Mouse (Mus musculus): ENCODE results near the gene Kcnh1. TPM values are rescaled to one million over a fixed set of nuclear protein-coding genes. Genes with fewer than 3 reads are reported as not detected.

Gene Kcnh1
- polyA plus RNA-seq, 1 experiment from 2014 or later = 0.20 TPM

GRCm38 (mm10) chr1:192416241-192416821, 225.8 kb downstream of the Kcnh1 start:
- no peaks in the 10 kb centered on the region for H3K9me3 ChIP-seq (ENCODE audit: control insufficient read depth, low read length)

GRCm38 (mm10) chr1:192419176-192419575, 228.6 kb downstream of the Kcnh1 start:
- Histone ChIP-seq H3K27ac (replicated peaks in 1 of 2; ENCODE audit: control insufficient read depth in 1 of 2, insufficient read depth in 1 of 2, low read depth in 2 of 2, low read length in 2 of 2) (no peak overlapping the region), H3K9me3 (ENCODE audit: control insufficient read depth, low read length) (no peaks in the 10 kb centered on the region), H3K4me1 (ENCODE audit: control insufficient read depth in 2 of 2, insufficient read depth in 2 of 2, low read length in 2 of 2) (no peaks in the 10 kb centered on the region), H3K9ac (ENCODE audit: low read length) (no peak overlapping the region), H3K27me3 (ENCODE audit: control insufficient read depth, insufficient read depth, low read length) (no peaks in the 10 kb centered on the region), H3K4me2 (ENCODE audit: low read length) (no peak overlapping the region), H3K4me3 (ENCODE audit: control insufficient read depth in 1 of 2, insufficient read depth in 1 of 2, low read depth in 1 of 2, low read length in 2 of 2) (no peak overlapping the region), H3K36me3 (ENCODE audit: control insufficient read depth, insufficient read depth, low read length) (no peaks in the 10 kb centered on the region)
- ATAC-seq (ENCODE audit: insufficient number of reproducible peaks, insufficient read depth, low FRiP score, low read depth) = no peak
- 71% methylated on average over 5 of the region's 5 CpGs for WGBS

More at GRCm38 (mm10) chr1:192416241-192416821, 225.8 kb downstream of the Kcnh1 start:
- WGBS = 71% methylated on average over 9 of the region's 9 CpGs
- Histone ChIP-seq H3K27ac (replicated peaks in 1 of 2; ENCODE audit: control insufficient read depth in 1 of 2, insufficient read depth in 1 of 2, low read depth in 2 of 2, low read length in 2 of 2) (no peak overlapping the region), H3K36me3 (ENCODE audit: control insufficient read depth, insufficient read depth, low read length) (no peaks in the 10 kb centered on the region), H3K9ac (ENCODE audit: low read length) (no peak overlapping the region), H3K4me2 (ENCODE audit: low read length) (no peak overlapping the region), H3K4me1 (ENCODE audit: control insufficient read depth in 2 of 2, insufficient read depth in 2 of 2, low read length in 2 of 2) (no peaks in the 10 kb centered on the region), H3K27me3 (ENCODE audit: control insufficient read depth, insufficient read depth, low read length) (no peaks in the 10 kb centered on the region), H3K4me3 (ENCODE audit: control insufficient read depth in 1 of 2, insufficient read depth in 1 of 2, low read depth in 1 of 2, low read length in 2 of 2) (no peak overlapping the region)
- ATAC-seq (ENCODE audit: insufficient number of reproducible peaks, insufficient read depth, low FRiP score, low read depth) = no peak

GRCm38 (mm10) chr1:192421377-192422166, 231.0 kb downstream of the Kcnh1 start:
- Histone ChIP-seq H3K36me3 (ENCODE audit: control insufficient read depth, insufficient read depth, low read length) (no peaks in the 10 kb centered on the region), H3K4me3 (ENCODE audit: control insufficient read depth in 1 of 2, insufficient read depth in 1 of 2, low read depth in 1 of 2, low read length in 2 of 2) (no peak overlapping the region), H3K4me1 (ENCODE audit: control insufficient read depth in 2 of 2, insufficient read depth in 2 of 2, low read length in 2 of 2) (no peaks in the 10 kb centered on the region), H3K9me3 (ENCODE audit: control insufficient read depth, low read length) (no peaks in the 10 kb centered on the region), H3K27me3 (ENCODE audit: control insufficient read depth, insufficient read depth, low read length) (no peaks in the 10 kb centered on the region), H3K9ac (ENCODE audit: low read length) (no peak overlapping the region), H3K4me2 (ENCODE audit: low read length) (no peak overlapping the region), H3K27ac (replicated peaks in 1 of 2; ENCODE audit: control insufficient read depth in 1 of 2, insufficient read depth in 1 of 2, low read depth in 2 of 2, low read length in 2 of 2) (no peak overlapping the region)
- ATAC-seq (ENCODE audit: insufficient number of reproducible peaks, insufficient read depth, low FRiP score, low read depth) = no peak
- 78% methylated on average over 14 of the region's 14 CpGs for WGBS

GRCm38 (mm10) chr1:192431423-192431822, 240.8 kb downstream of the Kcnh1 start:
- Histone ChIP-seq H3K4me3 (ENCODE audit: control insufficient read depth in 1 of 2, insufficient read depth in 1 of 2, low read depth in 1 of 2, low read length in 2 of 2) (no peak overlapping the region), H3K9ac (ENCODE audit: low read length) (no peak overlapping the region), H3K9me3 (ENCODE audit: control insufficient read depth, low read length) (no peaks in the 10 kb centered on the region), H3K36me3 (ENCODE audit: control insufficient read depth, insufficient read depth, low read length) (no peaks in the 10 kb centered on the region), H3K27ac (replicated peaks in 1 of 2; ENCODE audit: control insufficient read depth in 1 of 2, insufficient read depth in 1 of 2, low read depth in 2 of 2, low read length in 2 of 2) (no peak overlapping the region), H3K4me2 (ENCODE audit: low read length) (no peak overlapping the region), H3K27me3 (ENCODE audit: control insufficient read depth, insufficient read depth, low read length) (no peaks in the 10 kb centered on the region), H3K4me1 (ENCODE audit: control insufficient read depth in 2 of 2, insufficient read depth in 2 of 2, low read length in 2 of 2) (no peaks in the 10 kb centered on the region)
- no peak for ATAC-seq (ENCODE audit: insufficient number of reproducible peaks, insufficient read depth, low FRiP score, low read depth)
- WGBS = 87% methylated on average over 2 of the region's 2 CpGs

GRCm38 (mm10) chr1:192435503-192435902, 244.9 kb downstream of the Kcnh1 start:
- no peaks in the 10 kb centered on the region for H3K27me3 ChIP-seq (ENCODE audit: control insufficient read depth, insufficient read depth, low read length)
- no peaks in the 10 kb centered on the region for H3K9me3 ChIP-seq (ENCODE audit: control insufficient read depth, low read length)
- no peak overlapping the region for H3K27ac ChIP-seq (replicated peaks in 1 of 2; ENCODE audit: control insufficient read depth in 1 of 2, insufficient read depth in 1 of 2, low read depth in 2 of 2, low read length in 2 of 2)
- no peak for ATAC-seq (ENCODE audit: insufficient number of reproducible peaks, insufficient read depth, low FRiP score, low read depth)
- 88% methylated on average over 2 of the region's 2 CpGs for WGBS
- no peaks in the 10 kb centered on the region for H3K4me1 ChIP-seq (ENCODE audit: control insufficient read depth in 2 of 2, insufficient read depth in 2 of 2, low read length in 2 of 2)
- H3K9ac ChIP-seq (ENCODE audit: low read length) = no peak overlapping the region
- no peak overlapping the region for H3K4me2 ChIP-seq (ENCODE audit: low read length)
- H3K4me3 ChIP-seq (ENCODE audit: control insufficient read depth in 1 of 2, insufficient read depth in 1 of 2, low read depth in 1 of 2, low read length in 2 of 2) = no peak overlapping the region
- H3K36me3 ChIP-seq (ENCODE audit: control insufficient read depth, insufficient read depth, low read length) = no peaks in the 10 kb centered on the region

- Histone ChIP-seq H3K4me3 (ENCODE audit: control insufficient read depth in 1 of 2, insufficient read depth in 1 of 2, low read depth in 1 of 2, low read length in 2 of 2) (no peak overlapping the region), H3K4me2 (ENCODE audit: low read length) (no peak overlapping the region), H3K27me3 (ENCODE audit: control insufficient read depth, insufficient read depth, low read length) (no peaks in the 10 kb centered on the region; the same call in 1 of the 2 replicates), H3K9me3 (ENCODE audit: control insufficient read depth, low read length) (no peaks in the 10 kb centered on the region), H3K4me1 (ENCODE audit: control insufficient read depth in 2 of 2, insufficient read depth in 2 of 2, low read length in 2 of 2) (peaks cover 0 to 2% of the 10 kb centered on the region in 2 experiments; a peak in 1 of 4 replicates), H3K36me3 (ENCODE audit: control insufficient read depth, insufficient read depth, low read length) (no peaks in the 10 kb centered on the region), H3K27ac (replicated peaks in 1 of 2; ENCODE audit: control insufficient read depth in 1 of 2, insufficient read depth in 1 of 2, low read depth in 2 of 2, low read length in 2 of 2) (no peak overlapping the region), H3K9ac (ENCODE audit: low read length) (no peak overlapping the region)
- ATAC-seq (ENCODE audit: insufficient number of reproducible peaks, insufficient read depth, low FRiP score, low read depth) = no peak
- WGBS = 67% methylated on average over 6 of the region's 6 CpGs
These were observed 248.7 kb downstream of the Kcnh1 start for GRCm38 (mm10) chr1:192439151-192439837.

- WGBS = 80% methylated on average over 5 of the region's 5 CpGs
- peaks cover 0 to 4% of the 10 kb centered on the region in 2 experiments; a peak in 1 of 4 replicates for H3K4me1 ChIP-seq (ENCODE audit: control insufficient read depth in 2 of 2, insufficient read depth in 2 of 2, low read length in 2 of 2)
- no peaks in the 10 kb centered on the region for H3K9me3 ChIP-seq (ENCODE audit: control insufficient read depth, low read length)
- H3K4me2 ChIP-seq (ENCODE audit: low read length) = no peak overlapping the region
- H3K27ac ChIP-seq (replicated peaks in 1 of 2; ENCODE audit: control insufficient read depth in 1 of 2, insufficient read depth in 1 of 2, low read depth in 2 of 2, low read length in 2 of 2) = no peak overlapping the region
- H3K27me3 ChIP-seq (ENCODE audit: control insufficient read depth, insufficient read depth, low read length) = peaks cover 1% of the 10 kb centered on the region; the same call in 1 of the 2 replicates
- no peak overlapping the region for H3K4me3 ChIP-seq (ENCODE audit: control insufficient read depth in 1 of 2, insufficient read depth in 1 of 2, low read depth in 1 of 2, low read length in 2 of 2)
- no peaks in the 10 kb centered on the region for H3K36me3 ChIP-seq (ENCODE audit: control insufficient read depth, insufficient read depth, low read length)
- no peak overlapping the region for H3K9ac ChIP-seq (ENCODE audit: low read length)
- ATAC-seq (ENCODE audit: insufficient number of reproducible peaks, insufficient read depth, low FRiP score, low read depth) = no peak
These were observed 252.3 kb downstream of the Kcnh1 start for GRCm38 (mm10) chr1:192442772-192443445.

All from heart, embryonic 14.5 days (tissue).